Mouse (Mus musculus) intestine, postnatal 0 days (tissue): ENCODE results near the gene Slc23a4. TPM values are rescaled to one million over a fixed set of nuclear protein-coding genes. Genes with fewer than 3 reads are reported as not detected.
A peak's percentile ranks its signal among the peaks of the same experiment; 100 is the strongest.

Experiments used
- ATAC-seq: fragments of 200-750 bp; cut with Nextera tagmentation; 2 replicates; pipeline ENCODE4 v1.8.0; 2017; ENCODE audit warnings: mild to moderate bottlenecking, moderate TSS enrichment, moderate library complexity
- H3K27ac ChIP-seq: fragments of 300-500 bp; sonication (generic); 2 replicates; pipeline ENCODE4 v1.5.1; 2014; ENCODE audit warnings: mild to moderate bottlenecking, low read depth, low read length, moderate library complexity
- H3K27me3 ChIP-seq: fragments of 300-500 bp; sonication (generic); replicated peaks from 2 replicates; pipeline ENCODE4 v1.6.1; 2014; ENCODE audit warnings: low read length, mixed read lengths; ENCODE audit not compliant: control insufficient read depth, insufficient read depth
- H3K36me3 ChIP-seq: fragments of 300-500 bp; sonication (generic); 2 replicates; pipeline ENCODE4 v1.6.1; 2014; ENCODE audit warnings: mild to moderate bottlenecking, moderate library complexity; ENCODE audit not compliant: control insufficient read depth, insufficient read depth
- H3K4me1 ChIP-seq: fragments of 300-500 bp; sonication (generic); replicated peaks from 2 replicates; pipeline ENCODE4 v1.6.1; 2014; ENCODE audit warnings: antibody characterized with exemption, low read length, mixed read lengths; ENCODE audit not compliant: control insufficient read depth, insufficient read depth
- H3K4me2 ChIP-seq: fragments of 300-500 bp; sonication (generic); replicated peaks from 2 replicates; pipeline ENCODE4 v1.6.1; 2014; ENCODE audit warnings: low read depth, mild to moderate bottlenecking, moderate library complexity
- H3K4me3 ChIP-seq: fragments of 300-500 bp; sonication (generic); 2 replicates; pipeline ENCODE4 v1.5.1; 2014; ENCODE audit warnings: low read depth, low read length
- H3K9ac ChIP-seq: fragments of 300-500 bp; sonication (generic); 2 replicates; pipeline ENCODE4 v1.6.1; 2014; ENCODE audit warnings: mild to moderate bottlenecking, low read depth, low read length
- H3K9me3 ChIP-seq: fragments of 300-500 bp; sonication (generic); 2 replicates; pipeline ENCODE4 v1.6.1; 2016; ENCODE audit warnings: mixed run types; ENCODE audit not compliant: control insufficient read depth
- CTCF ChIP-seq: sonication (generic); IDR thresholded peaks from 2 replicates; pipeline ENCODE4 v1.5.1; 2016; ENCODE audit warnings: low read depth, mild to moderate bottlenecking, control low read depth, antibody characterized with exemption, moderate library complexity
- WGBS: fragments of 180-500 bp; shearing (Covaris S2); extraction: QIAGEN DNeasy Blood & Tissue Kit; methylation state at CpG from one replicate; pipeline ENCODE4 v1.1.7; 2014; 5-methylcytosine and 5-hydroxymethylcytosine counted together
- polyA plus RNA-seq: library from polyadenylated mRNA; unstranded; fragments of >200 nt; fragmentation: Nextera tagmentation; extraction: Ambion mirVana; gene quantifications from 2 replicates; pipeline ENCODE4 v1.2.1, GENCODE M21; 2015

Slc23a4 gene
- polyA plus RNA-seq, 1 experiment from 2014 or later = 7.7 TPM

GRCm38 (mm10) chr6:34914462-34914861 lies 73.7 kb downstream of the Slc23a4 start:
- no peak overlapping the region for H3K4me2 ChIP-seq
- H3K9ac ChIP-seq = no peak overlapping the region
- TF ChIP-seq CTCF = no peak
- H3K27me3 ChIP-seq = no peaks in the 10 kb centered on the region
- H3K9me3 ChIP-seq = no peaks in the 10 kb centered on the region
- no peaks in the 10 kb centered on the region for H3K4me1 ChIP-seq
- H3K36me3 ChIP-seq = no peaks in the 10 kb centered on the region
- no peak overlapping the region for H3K4me3 ChIP-seq
- 77% methylated on average over 3 of the region's 3 CpGs for WGBS
- no peak for ATAC-seq
- H3K27ac ChIP-seq = no peak overlapping the region

DNA sequence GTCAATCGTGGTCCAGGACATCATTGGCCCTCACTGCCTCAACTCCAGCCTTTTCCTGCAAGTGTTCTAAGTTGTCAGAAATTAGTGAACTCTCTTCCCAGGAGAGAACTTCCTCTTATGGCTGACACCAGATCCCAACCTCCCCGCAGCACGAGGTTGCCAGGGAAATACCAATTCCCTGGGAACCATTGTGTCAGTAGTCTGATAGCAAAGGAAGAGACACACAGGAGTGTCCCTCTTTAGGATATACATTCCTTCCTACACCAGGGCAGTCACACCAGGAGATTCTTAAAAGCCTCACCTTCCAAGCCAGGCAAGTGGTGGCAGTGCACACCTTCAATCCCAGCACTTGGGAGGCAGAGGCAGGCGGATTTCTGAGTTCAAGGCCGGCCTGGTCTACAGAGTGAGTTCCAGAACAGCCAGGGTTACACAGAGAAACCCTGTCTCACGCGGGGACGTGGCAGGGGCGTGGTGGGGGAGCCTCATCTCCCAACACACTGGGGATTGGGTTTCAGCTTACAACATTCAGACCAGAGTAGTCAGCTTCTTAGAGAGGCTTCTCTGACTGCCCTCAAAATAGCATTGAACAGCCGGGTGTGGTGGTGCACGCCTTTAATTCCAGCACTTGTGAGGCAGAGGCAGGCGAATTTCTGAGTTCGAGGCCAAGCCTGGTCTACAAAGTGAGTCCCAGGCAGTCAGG lies 74.7 kb downstream of the Slc23a4 start:
- H3K4me2 ChIP-seq = no peak overlapping the region
- H3K27ac ChIP-seq = no peak overlapping the region
- WGBS = 80% methylated on average over 13 of the region's 13 CpGs
- no peak overlapping the region for H3K4me3 ChIP-seq
- H3K9ac ChIP-seq = no peak overlapping the region
- no peak for ATAC-seq
- no peaks in the 10 kb centered on the region for H3K9me3 ChIP-seq
- TF ChIP-seq CTCF = no peak
- H3K27me3 ChIP-seq = no peaks in the 10 kb centered on the region
- no peaks in the 10 kb centered on the region for H3K36me3 ChIP-seq
- no peaks in the 10 kb centered on the region for H3K4me1 ChIP-seq

GRCm38 (mm10) chr6:34910371-34911219 lies 77.6 kb downstream of the Slc23a4 start, which contains the start of gene Wdr91:
Gene Wdr91, minus strand, starts transcription at chr6:34910876.
- under 1% methylated on average over 61 of the region's 64 CpGs for WGBS
- Histone ChIP-seq H3K4me1 (no peaks in the 10 kb centered on the region), H3K4me2 (peak within 1 kb of the TSS; percentile 87), H3K36me3 (peaks cover 6% of the 10 kb centered on the region; the same call in 1 of the 2 replicates), H3K27me3 (no peaks in the 10 kb centered on the region), H3K27ac (peak within 1 kb of the TSS; percentile 35; the same call in 1 of the 2 replicates), H3K4me3 (peak within 1 kb of the TSS; percentile 79), H3K9me3 (no peaks in the 10 kb centered on the region), H3K9ac (peak within 1 kb of the TSS; percentile 63)
- ATAC-seq = peak; percentile 91
- TF ChIP-seq CTCF = peak; percentile 53

DNA sequence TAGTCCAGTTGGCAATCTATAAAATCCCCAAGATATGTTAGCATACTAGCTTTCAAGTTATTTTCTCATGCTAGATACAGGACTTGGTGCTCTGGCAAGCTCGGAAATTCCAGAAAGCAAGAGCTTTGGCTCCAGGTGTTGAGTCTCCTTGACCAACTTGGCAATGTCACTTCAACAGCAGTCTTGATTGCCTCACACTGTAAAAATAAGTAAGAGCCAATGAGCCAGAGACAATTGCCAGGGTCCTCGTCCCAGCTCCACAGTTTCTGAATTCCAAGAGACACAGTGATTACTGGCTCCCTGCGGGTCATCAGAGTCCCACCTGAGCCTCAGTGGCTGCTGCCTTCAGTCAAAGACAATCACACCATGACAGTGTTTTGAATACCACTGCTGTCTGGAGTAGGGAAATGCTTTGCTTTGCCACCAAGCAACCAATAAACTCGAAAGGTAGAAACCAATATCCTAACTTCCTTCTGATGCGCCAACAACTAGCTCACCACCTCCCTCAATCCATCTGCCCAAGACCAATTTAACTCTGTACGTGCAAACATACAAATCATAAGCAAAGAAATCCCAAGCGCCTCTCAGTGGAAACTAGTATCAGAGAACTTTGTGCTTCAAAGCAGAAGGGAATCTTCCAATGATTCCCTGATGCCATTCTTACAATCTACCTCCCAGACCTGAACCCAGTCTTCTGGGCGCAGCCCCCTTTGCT lies 78.4 kb downstream of the Slc23a4 start:
- no peaks in the 10 kb centered on the region for H3K27me3 ChIP-seq
- peak overlapping the region; percentile 79 for H3K4me3 ChIP-seq
- WGBS = 41% methylated on average over 8 of the region's 8 CpGs
- no peak for TF ChIP-seq CTCF
- peaks cover 13% of the 10 kb centered on the region; the same call in 1 of the 2 replicates for H3K36me3 ChIP-seq
- no peak overlapping the region for H3K9ac ChIP-seq
- H3K4me1 ChIP-seq = no peaks in the 10 kb centered on the region
- H3K9me3 ChIP-seq = no peaks in the 10 kb centered on the region
- no peak for ATAC-seq
- H3K4me2 ChIP-seq = peak overlapping the region; percentile 87
- no peak overlapping the region for H3K27ac ChIP-seq

- Histone ChIP-seq H3K4me1 (no peaks in the 10 kb centered on the region), H3K36me3 (peaks cover 21% of the 10 kb centered on the region; the same call in 1 of the 2 replicates), H3K27ac (no peak overlapping the region), H3K27me3 (no peaks in the 10 kb centered on the region), H3K9ac (no peak overlapping the region), H3K9me3 (no peaks in the 10 kb centered on the region), H3K4me3 (no peak overlapping the region), H3K4me2 (no peak overlapping the region)
- no peak for ATAC-seq
- no peak for TF ChIP-seq CTCF
- WGBS = 83% methylated on average over 18 of the region's 18 CpGs
Observed at GRCm38 (mm10) chr6:34907696-34908260, 80.4 kb downstream of the Slc23a4 start.
